Mouse (Mus musculus) thymus, adult 2 months (tissue): ENCODE measurements at regions not wholly inside any gene's neighbourhood (a gene's known extent, or its start where the extent isn't known, plus 50 kb on each side); places are given as distances from the start of the nearest gene placed in this dataset.

ENCODE experiments used
- CTCF ChIP-seq: fragments of 200-500 bp; IDR thresholded peaks from 2 replicates; pipeline ENCODE4 v1.5.1; 2012; ENCODE audit warnings: mild to moderate bottlenecking, control low read depth, low read length, moderate library complexity, borderline replicate concordance; ENCODE audit not compliant: control insufficient read depth, poor library complexity, insufficient read depth; ENCODE audit errors: extremely low read depth
- POLR2A ChIP-seq: fragments of 200-500 bp; IDR thresholded peaks from 2 replicates; pipeline ENCODE4 v1.6.1; 2012; ENCODE audit warnings: mild to moderate bottlenecking, low read length, control low read depth, moderate library complexity; ENCODE audit not compliant: control insufficient read depth, poor library complexity, insufficient read depth; ENCODE audit errors: extremely low read depth

DNA sequence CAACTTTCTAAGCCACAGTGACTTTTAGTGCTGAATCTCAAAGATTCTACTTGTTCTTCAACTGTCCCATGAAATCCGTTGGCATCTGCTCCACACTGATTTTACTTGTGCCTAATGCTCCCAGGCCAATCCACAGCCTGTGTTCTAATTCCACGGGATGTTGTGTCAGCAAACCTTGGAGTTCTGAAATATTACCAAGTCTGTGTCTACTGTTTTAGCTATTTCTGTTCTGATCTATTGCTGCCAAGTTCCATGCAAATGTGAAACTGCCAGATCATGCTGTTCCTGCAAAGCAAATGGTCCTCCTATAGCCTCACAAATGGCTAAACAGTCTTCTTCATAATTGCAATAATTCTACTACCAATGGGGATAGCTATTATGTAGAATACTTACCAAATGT, 295.4 kb upstream of the Sptlc3 start:
- no peak for TF ChIP-seq CTCF
- no peak for TF ChIP-seq POLR2A
